Mouse (Mus musculus) right cerebral cortex, adult 2 months (tissue): ENCODE data around the gene Cfap100.

Experiments used
- DNase-seq, 2 experiments: peaks; one replicate each; pipeline ENCODE4 v3.0.0; 2021 to 2022; ENCODE audit warnings: low spot score in 2 of 2

Gene Cfap100

DNA sequence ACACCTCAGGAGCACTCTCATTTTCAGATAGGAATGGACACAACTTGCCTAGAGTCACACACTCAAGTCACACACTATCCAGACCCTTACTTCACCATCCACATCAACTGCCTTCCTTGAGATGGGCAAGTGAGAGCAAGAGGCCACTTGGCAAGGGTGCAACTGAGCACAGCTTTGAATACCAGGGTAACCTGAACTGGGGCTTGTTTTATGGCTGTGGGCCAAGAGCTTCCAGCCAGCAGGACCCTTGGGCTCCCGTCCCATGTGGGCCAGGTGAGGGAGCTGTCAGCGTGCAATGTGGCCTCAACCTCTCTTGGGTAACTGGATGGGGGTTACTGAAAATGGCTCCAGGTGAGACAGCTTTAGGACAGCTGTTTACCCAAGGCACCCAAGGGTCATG, 28.8 kb upstream of the Cfap100 start:
- DNase-seq = no peak

DNA sequence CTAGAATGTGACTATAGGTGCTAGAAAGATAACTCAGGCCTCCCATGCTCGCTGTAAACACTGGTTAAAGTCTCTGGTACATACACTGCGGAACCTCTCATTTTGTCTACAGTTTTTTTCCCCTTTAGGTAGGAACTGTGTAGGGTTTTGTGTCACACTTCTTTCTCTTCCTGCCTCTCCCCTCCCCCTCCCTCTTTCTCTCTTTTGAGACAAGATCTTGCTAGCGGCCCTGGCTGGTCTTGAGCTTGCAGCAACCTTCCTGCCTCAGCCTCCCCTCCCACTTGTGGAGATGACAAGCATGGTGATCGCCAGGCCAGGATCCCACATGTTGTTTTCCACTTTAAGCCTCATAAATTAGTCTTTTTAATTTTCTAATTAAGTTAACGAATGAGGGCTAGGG, 25.2 kb upstream of the Cfap100 start:
- no peak for DNase-seq

DNA sequence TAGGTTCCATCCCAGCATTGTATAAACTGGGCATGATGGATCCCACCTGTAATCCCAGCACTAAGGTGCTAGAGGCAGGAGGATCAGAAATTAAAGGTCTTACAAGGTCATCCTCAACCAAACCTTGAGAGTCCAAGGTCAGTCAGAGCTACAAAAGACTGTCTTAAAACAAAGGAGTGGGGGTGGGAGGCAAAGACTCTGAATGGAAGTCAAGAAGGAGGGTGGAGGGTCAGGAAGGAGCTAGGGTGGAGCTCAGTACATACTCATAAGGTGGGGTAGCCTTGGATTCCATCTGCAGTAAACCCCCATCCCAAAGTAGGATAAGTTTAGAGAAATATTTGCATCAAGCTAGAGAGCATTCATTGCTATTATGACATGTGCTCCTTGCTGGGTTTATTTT, 24.0 kb upstream of the Cfap100 start:
- no peak for DNase-seq

DNA sequence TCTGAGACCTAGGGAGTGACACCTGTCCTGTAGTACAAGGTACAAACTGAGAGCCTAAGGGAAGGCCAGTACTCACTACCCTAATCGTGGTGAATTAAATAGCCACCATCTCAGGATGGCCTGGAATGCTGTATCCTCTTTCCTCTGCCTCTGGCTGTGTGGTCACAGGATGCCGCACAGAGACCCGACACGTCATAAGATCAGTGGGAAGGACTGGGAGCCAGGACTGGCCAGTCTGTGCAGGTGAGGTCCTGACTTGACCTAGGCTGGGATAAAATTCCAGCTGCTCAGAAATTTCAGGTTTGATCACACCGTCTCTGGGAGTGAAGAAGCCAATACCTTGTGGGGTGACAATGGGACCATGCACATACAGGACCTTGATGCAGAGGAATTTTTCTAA, 22.9 kb upstream of the Cfap100 start:
- no peak for DNase-seq

DNA sequence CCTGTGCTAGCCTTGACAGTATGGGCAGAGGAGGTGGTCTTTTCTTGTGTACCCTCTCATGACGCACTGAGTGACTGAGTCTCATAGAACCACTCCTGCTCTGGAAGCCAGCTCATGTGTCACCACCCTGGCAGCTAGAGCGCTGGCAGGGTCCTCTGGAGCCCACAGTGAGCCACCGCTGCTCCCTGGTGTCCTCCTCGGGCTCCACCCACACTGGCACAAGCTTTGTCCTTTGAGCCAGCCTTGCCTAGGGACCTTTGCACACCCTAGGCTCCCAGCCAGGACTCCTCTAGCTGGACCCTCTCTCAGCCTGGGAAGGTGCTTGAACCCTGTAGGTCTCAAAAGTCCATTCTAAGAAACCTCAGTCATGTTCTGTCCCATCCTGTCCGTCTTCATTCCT, 22.1 kb upstream of the Cfap100 start:
- no peak for DNase-seq

DNA sequence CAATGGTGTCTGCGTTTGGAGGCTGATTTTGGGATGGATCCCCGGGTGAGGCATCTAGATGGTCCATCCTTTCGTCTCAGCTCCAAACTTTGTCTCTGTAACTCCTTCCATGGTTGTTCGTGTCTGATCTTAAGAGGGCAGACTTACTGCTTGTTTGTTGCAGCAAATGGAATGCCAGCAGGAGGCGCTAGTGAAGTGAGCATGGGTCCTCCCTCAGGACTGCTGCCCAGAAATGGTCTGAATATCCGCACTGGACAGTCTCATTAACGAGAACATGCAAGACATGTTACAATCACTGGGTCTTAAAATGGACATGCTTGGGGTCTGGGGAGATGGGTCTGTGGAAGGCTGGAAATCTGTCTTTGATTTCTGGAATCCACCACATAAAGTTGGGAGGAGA, 21.6 kb upstream of the Cfap100 start:
- DNase-seq = peak; percentile 84 to 88

DNA sequence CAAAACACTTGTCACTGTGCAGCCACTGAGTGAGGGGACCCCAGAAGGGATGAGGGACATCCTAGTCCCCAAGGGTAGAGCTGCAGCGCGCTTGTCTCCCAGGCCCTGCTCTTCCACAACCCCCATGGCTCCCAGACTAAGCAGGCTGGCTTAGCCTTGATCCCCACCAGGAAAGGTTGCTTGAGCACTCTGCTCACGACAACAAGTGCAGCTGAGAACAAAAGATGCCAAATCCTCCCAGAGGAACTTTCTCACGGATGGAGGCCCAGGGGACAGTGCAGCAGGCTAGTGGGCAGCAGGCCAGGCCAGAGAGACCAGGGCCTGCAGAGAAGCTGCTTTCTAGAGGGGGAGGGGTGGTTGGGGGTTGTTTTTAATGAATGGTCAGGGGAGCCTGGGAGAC, 18.3 kb upstream of the Cfap100 start:
- no peak for DNase-seq

DNA sequence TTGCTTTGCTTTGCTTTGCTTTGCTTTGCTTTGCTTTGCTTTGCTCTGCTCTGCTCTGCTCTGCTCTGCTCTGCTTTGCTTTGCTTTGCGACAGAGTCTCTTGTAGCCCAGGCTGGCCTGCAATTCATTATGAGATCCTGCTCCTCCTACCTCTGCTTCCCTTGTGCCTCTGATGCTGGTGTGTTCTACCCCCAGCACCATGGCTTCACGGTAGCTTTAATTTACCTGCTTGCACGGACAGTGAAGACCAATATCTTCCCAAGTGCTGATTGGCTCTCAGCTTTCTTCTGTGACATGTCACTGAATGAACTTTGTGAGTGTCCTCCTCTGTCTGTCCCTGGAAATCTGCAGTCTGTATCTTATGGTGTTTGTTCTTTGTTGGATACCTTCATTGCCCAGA, 8.4 kb upstream of the Cfap100 start:
- DNase-seq = no peak

DNA sequence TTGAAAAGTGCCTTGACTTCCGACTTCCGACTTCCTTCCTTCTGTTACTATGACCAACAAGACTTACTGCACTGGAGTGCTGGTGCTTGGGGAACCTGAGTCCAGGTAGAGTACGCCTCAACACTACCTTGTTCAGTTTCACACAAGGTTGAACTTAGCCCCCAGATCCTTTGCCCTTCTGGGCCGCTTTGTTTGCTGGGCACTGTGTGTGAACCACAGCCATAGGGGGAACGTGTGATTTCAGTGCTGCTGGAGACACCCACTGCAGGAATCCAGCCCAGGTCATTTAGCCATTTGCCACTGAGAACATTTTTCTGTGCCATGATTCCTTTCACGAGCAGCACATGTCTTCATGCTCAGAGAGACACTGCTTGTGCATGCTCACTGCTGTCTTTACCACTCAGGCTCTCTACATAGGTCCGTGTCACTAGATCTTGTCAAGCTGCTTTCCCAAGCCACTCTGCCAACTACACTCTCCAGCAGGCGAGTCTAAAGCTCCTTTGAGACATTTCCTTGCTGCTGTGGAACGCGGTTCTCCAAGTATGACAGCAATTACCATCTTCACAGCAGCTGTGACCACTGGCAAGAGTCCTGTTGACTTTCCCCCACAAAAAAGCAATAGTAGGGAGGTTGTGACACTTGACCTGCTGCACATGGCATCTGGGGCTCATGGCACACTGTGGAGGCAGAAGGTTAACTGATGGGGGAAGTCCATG, 7.8 kb upstream of the Cfap100 start:
- DNase-seq = no peak

DNA sequence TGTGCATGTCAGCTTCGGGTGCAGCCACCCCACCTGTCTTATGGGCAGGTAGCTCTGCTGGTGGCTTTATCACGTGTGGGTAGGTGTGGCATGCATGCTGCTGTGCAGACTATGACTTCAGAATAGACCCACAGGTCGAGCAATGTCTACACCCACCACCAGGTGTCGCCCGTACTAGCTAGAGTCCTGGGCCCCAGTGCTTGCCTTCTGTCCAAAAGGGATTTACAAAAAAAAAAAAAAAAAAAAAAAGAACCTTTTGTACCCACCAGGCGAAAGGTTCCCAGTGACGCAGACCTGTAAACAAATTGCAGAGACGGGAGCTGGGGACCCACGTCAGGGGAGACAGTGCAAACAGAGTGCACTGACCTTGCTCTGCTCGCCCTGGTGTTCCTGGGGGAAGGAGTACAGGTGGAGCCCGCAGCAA, 6.6 kb upstream of the Cfap100 start:
- DNase-seq = peak; percentile 85 to 91

DNA sequence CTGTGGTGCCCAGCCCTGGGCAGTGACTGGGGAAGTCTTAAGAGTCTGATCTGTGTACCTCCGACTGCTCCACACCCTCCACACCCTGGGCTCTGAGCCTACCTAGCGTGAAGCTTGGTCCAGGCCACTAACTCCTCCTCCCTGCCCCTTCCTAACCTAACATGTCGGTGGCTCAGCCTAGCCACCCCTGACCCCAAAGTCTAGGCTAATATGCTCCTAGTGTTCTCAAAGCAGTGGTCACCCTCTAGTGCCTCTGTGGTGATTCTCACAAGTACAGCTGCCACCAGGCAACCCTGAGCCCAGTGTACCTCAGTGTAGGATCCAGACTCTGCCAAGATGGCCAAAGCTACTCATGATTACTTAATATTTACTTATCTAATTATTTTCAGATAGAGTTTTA, 6.1 kb upstream of the Cfap100 start:
- no peak for DNase-seq

DNA sequence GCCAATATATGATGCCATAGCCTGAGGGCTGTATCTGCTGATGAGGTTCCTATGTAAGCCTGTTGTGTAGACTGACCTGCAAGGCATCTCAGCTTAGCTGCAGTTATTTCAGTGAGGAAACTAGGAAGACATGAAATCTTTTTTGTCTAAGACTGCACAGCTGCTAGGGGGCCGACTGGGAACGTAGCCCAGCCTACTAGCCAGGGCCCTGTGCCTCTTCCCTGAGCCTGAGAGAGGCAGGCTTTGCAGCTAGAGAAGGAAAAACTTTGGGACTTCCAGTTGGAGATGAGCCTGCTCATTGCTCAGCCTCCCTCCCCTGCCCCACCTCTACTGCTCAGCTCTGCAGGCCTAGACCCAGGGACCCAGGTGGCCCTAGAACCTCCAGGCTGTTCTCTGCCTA, 2.9 kb upstream of the Cfap100 start:
- peak in 1 of 2 experiments; percentile 52 for DNase-seq

DNA sequence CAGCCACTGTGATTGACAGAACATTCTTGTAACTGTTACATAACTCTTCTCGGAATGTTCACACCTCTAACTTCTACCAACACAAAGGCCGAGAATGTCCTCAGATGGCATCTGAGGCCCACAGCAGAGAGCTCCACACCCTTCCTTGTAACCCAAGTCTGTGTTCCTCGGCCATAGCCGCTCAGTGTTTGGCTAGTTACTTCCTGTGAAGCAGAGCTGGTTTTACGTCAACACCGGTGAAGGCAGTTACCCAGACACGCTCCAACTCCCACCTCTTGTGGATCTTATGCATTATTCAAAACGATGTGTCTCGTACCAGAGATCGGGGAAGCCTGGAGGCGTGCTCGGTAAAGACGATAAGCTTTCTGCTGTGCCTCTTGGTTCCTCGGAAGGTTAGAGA, 1.3 kb upstream of the Cfap100 start:
- DNase-seq = peak; percentile 66

DNA sequence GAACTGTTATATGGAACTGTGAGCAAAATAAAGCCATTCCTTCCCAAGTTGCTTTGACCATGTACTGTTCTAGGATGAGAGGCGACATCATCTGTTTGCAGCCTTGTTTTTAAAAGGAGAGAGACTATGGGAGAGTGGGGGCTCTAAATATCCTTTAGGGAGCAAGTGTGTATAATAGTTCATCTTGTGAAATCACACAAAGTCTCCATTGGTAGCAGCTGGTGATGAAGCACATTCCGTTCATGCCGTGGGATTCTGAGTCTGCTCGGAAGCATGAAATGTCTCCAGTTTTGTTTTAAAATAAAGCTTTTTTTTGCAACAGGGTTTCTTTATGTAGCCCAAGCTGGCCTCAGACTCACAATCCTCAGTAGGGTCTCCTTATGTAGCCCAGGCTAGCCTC, 2.6 kb downstream of the Cfap100 start:
- no peak for DNase-seq

DNA sequence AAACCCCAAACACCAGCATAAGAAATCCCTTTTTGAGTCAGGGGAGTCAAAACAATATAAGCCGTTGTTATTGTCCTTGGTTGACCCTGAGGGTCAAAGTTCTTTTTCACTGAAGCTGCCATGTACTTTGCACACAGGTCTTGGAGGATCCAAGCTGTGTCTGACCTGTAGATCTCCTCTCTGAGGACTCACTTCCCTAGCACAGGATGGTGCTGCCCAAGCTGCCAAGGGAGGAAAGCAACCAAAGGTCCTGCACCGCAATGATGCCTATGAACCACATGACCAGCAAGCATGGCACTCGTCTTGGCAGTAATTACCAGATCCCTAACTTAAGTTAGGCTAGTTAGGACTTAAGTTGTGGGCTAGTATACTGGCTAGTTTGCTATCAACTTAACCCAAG, 3.2 kb downstream of the Cfap100 start:
- DNase-seq = no peak

DNA sequence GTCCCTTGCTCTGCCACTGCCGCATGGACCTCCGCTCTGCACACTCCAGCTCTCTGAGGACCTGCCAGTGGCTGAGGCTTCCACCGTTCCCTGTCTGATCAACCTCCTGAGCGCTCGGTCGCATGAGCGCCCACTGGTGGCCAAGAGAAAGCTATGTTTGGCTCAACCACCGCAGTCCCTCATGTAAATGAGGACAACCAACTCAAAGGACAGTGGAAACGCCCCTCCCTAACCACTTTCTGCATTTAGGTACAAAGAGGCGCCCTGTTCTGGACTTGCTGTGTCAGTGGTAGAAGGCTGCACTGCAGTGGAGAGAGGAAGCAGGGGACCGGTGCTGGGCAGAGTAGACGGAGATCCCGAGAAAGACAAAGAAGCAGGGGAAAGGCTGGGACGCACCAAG, 6.0 kb downstream of the Cfap100 start:
- DNase-seq = peak; percentile 75 to 79

DNA sequence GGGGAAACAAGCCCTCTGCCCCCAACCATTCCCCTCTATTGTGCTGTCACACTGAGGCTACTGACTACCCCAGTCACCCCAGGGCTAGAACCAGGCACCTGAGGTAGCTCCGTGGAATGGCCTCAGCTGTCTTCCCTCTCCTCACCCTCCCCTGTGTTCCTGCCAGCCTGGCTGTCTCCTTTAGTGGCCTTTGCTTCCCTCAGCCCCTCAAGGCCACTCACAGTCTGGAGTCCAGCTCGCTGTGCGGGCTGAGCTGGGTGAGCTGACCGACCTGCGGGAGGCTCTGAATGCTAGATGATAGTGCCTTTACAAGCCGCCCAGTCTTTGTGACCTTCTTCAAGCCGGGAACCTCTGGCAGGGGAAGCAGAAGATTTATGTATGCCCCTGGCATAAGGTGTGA, 16.7 kb downstream of the Cfap100 start:
- DNase-seq = no peak

DNA sequence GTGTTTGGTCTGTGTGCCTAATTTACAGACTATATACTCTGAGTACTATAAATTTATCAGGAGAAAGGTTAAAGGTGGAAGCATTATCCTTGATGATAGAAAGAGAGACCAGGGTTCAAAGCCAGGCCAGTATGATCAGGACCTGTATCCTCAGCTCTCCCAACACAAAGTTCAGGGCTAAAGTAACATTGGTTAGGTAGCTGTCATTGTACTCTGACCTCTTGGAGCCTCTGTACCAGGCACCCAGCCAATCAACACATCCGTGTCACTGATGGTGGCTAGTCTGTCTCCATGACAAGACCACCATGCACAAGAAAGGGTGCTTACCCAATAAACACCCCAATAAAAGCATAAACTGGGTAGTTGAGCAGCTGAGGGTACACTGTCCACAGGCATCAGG, 17.6 kb downstream of the Cfap100 start:
- DNase-seq = no peak

DNA sequence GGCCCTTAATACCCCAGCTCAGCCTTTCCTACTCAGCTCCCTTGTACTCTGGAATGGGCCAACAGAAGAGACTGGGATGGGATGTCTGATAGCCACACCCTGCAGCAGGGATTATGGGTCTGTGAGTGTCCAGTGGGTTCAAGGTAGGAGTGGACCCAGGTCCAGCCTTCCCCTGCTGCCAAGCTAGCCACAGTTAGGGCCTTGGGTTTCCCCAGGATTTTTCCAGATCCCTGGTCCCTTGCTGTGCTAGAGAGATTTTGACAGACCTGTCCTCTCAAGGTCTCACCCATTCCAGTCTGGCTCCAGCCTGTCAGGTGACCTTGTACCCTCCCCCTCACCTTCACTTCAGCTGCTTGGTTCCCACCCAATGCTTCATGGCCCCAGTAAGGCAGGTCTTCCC, 20.0 kb downstream of the Cfap100 start:
- DNase-seq = no peak

DNA sequence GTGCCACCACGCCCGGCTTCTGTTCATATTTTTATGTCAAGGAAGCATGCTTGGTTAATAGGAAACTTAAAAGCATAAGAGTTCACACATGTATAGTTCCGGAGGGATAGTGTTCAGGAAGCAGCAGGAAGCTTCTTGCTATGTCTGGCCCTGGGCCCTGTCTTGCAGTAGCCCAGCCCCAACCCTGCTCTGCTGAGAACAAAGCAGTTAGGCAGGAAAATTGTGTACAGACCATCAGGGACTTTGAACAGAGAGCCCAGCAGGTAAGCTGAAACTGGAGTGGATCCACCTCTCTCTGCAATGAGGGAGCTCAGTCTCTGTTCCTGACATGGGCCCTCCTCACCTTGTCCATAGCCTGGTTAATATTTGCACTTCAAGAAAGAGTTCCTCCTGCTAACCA, 31.3 kb downstream of the Cfap100 start:
- DNase-seq = no peak

DNA sequence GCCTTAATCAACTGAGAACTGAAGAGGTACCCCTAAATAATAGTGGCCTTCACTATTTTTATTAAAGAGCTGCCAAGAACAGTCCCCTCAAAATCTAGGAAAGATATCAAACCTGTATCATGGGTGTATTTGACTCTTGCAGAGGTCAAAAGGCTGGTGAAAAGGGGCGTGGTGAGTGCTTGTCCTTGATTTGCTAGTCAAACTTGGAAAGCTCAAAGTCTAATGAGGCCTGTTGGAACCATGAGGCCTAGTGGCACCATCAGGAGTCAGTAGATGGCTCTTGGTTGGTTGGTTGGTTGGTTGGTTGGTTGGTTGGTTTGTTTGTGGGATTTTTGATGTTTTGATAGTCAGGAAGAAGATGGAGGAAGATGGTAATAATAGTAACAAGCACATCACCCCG, 32.8 kb downstream of the Cfap100 start:
- DNase-seq = no peak

DNA sequence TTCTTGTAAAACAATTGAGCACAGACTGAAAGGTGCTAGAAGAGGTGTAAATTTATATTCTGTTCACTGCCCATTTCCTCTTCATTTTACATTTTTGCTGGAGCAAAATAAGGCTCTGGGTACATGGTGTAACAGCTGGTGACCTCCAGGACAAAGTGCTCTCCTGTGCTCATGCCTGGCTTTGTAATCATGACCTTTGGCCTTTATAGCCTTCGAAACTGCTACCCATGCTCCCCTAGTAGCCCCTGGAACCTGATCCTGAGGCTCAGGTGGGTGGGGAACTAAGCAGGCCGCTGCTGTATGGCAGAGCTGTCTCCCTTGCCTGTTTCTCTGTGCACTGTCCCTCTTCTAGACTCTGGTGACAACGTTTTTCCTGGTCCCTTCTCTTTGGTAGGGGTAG, 34.6 kb downstream of the Cfap100 start:
- no peak for DNase-seq

DNA sequence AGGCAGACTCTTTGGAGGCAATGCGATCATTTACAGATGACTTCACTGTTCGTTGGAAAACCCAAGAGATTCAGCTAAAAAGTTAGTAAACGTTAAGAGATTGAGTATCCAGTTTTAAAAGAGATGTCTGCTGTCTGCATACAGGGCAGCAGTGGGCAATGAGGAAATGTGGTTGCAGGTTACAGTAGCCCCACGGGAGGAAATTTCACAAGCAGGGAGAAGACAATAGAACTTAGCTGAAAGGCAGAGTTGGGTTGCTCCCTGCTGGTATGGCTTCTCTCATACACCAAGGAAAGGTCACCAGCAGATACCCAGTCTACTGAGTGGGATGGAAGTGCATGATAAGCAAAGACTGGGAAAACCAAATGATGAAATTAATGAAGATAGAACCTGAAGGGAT, 38.0 kb downstream of the Cfap100 start:
- no peak for DNase-seq

DNA sequence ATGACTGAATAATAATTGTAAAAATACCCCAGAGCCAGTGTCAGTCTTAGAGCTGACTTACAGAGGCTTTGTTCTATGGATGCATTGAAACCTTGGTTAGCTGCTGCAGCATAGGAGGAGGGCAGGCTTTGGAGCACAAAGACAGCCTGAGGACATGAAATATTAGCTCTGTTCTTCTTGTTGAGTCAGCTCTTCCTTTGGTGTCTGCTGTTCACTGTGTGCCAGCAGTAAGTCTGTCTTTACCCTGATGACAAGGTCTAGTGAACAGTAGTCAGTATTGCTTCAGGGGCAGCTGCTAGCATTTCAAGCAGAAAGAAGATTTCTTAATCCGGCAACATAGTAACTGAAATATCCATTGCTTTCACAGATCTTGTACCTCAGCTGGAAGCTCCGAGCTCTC, 47.1 kb downstream of the Cfap100 start:
- no peak for DNase-seq
